Mouse (Mus musculus) embryonic facial prominence, embryonic 14.5 days (tissue): Measurements from ENCODE around the gene Urad. TPM values are rescaled to one million over a fixed set of nuclear protein-coding genes. Genes with fewer than 3 reads are reported as not detected.

Experiments used
- ATAC-seq: fragments of 200-750 bp; cut with Nextera tagmentation; 2 replicates; pipeline ENCODE4 v1.8.0; 2017; ENCODE audit warnings: low read depth, moderate number of reproducible peaks, moderate TSS enrichment
- DNase-seq: peaks from one replicate; pipeline ENCODE4 v3.0.0-alpha.2; 2015; ENCODE audit warnings: low spot score
- H3K27ac ChIP-seq: fragments of 300-500 bp; sonication (generic); replicated peaks from 2 replicates; pipeline ENCODE4 v1.5.1; 2014; ENCODE audit warnings: low read depth, mild to moderate bottlenecking, low read length, moderate library complexity
- H3K27me3 ChIP-seq: fragments of 300-500 bp; sonication (generic); replicated peaks from 2 replicates; pipeline ENCODE4 v1.6.1; 2014; ENCODE audit warnings: low read length; ENCODE audit not compliant: control insufficient read depth, insufficient read depth
- H3K36me3 ChIP-seq: fragments of 300-500 bp; sonication (generic); 2 replicates; pipeline ENCODE4 v1.6.1; 2014; ENCODE audit warnings: low read length, mixed read lengths; ENCODE audit not compliant: control insufficient read depth, insufficient read depth
- H3K4me1 ChIP-seq: fragments of 300-500 bp; sonication (generic); 2 replicates; pipeline ENCODE4 v1.6.1; 2014; ENCODE audit warnings: antibody characterized with exemption, low read length; ENCODE audit not compliant: control insufficient read depth, insufficient read depth
- H3K4me2 ChIP-seq: fragments of 300-500 bp; sonication (generic); 2 replicates; pipeline ENCODE4 v1.6.1; 2014; ENCODE audit warnings: low read depth, mild to moderate bottlenecking, low read length, moderate library complexity, mixed read lengths
- H3K4me3 ChIP-seq: fragments of 300-500 bp; sonication (generic); 2 replicates; pipeline ENCODE4 v1.5.1; 2014; ENCODE audit warnings: low read depth, mild to moderate bottlenecking, low read length
- H3K9ac ChIP-seq: fragments of 300-500 bp; sonication (generic); 2 replicates; pipeline ENCODE4 v1.6.1; 2014; ENCODE audit warnings: low read depth, mild to moderate bottlenecking, low read length, moderate library complexity, mixed read lengths
- H3K9me3 ChIP-seq: fragments of 300-500 bp; sonication (generic); 2 replicates; pipeline ENCODE4 v1.6.1; 2016; ENCODE audit warnings: low read length; ENCODE audit not compliant: control insufficient read depth
- WGBS: fragments of 180-500 bp; shearing (Covaris S2); extraction: QIAGEN DNeasy Blood & Tissue Kit; methylation state at CpG from one replicate; pipeline ENCODE4 v1.1.7; 2014; 5-methylcytosine and 5-hydroxymethylcytosine counted together
- polyA plus RNA-seq: library from polyadenylated mRNA; unstranded; fragments of >200 nt; fragmentation: Nextera tagmentation; extraction: Ambion mirVana; gene quantifications from 2 replicates; pipeline ENCODE4 v1.2.1, GENCODE M21; 2014

Urad gene
- polyA plus RNA-seq, 1 experiment from 2014 or later, result not detected

GRCm38 (mm10) chr5:147305856-147306637 lies 16.2 kb downstream of the Urad start:
- DNase-seq (no peak), ATAC-seq (no peak)
- Histone ChIP-seq H3K27me3 (peaks cover 100% of the 10 kb centered on the region), H3K27ac (no peak overlapping the region), H3K4me3 (peak overlapping the region; percentile 18), H3K9ac (no peak overlapping the region), H3K4me1 (no peaks in the 10 kb centered on the region), H3K9me3 (no peaks in the 10 kb centered on the region), H3K4me2 (peak overlapping the region; percentile 12; the same call in 1 of the 2 replicates), H3K36me3 (no peaks in the 10 kb centered on the region)
- WGBS, result under 1% methylated on average over 23 of the region's 58 CpGs

DNA sequence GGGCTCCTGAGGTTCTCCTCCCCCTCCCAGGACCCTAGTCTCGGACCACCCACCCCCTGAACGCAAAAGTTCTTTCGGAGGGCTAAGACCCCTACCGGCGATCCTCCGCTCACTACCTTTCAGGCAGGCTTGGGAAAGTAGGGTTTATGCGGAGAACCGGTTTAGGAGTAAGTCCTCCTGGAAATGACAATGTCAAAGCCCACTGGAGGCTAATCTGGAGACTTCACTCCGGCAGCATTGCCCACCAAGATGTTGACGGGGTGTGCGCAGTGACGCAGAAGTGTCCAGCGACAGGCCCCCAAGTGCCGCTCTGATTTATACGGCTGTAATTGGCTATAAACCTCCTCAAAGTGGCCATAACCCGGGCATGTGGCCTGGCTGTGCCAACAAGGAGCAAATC lies 17.1 kb downstream of the Urad start:
- Histone ChIP-seq H3K27ac (no peak overlapping the region), H3K9ac (no peak overlapping the region), H3K36me3 (no peaks in the 10 kb centered on the region), H3K9me3 (no peaks in the 10 kb centered on the region), H3K4me2 (no peak overlapping the region), H3K4me1 (no peaks in the 10 kb centered on the region), H3K27me3 (peaks cover 100% of the 10 kb centered on the region), H3K4me3 (0 out of 2 replicates have a peak overlapping the region, but pooled peaks have one; percentile 3)
- WGBS, result under 1% methylated on average over 16 of the region's 16 CpGs
- ATAC-seq, result no peak
- no peak for DNase-seq

- ATAC-seq (no peak), DNase-seq (no peak)
- H3K36me3 ChIP-seq, result no peaks in the 10 kb centered on the region
- H3K27me3 ChIP-seq, result peaks cover 100% of the 10 kb centered on the region
- H3K4me3 ChIP-seq, result 0 out of 2 replicates have a peak overlapping the region, but pooled peaks have one; percentile 3
- no peak overlapping the region for H3K9ac ChIP-seq
- no peaks in the 10 kb centered on the region for H3K9me3 ChIP-seq
- H3K27ac ChIP-seq, result no peak overlapping the region
- H3K4me2 ChIP-seq, result no peak overlapping the region
- WGBS, result under 1% methylated on average over 44 of the region's 54 CpGs
- H3K4me1 ChIP-seq, result peaks cover 2% of the 10 kb centered on the region; the same call in 1 of the 2 replicates
These were observed 17.7 kb downstream of the Urad start for GRCm38 (mm10) chr5:147304276-147305155.

GRCm38 (mm10) chr5:147302746-147303400 lies 19.4 kb downstream of the Urad start:
- H3K9ac ChIP-seq, result no peak overlapping the region
- H3K4me1 ChIP-seq, result peaks cover 5% of the 10 kb centered on the region; the same call in 1 of the 2 replicates
- H3K9me3 ChIP-seq, result no peaks in the 10 kb centered on the region
- no peak overlapping the region for H3K4me2 ChIP-seq
- DNase-seq (no peak), ATAC-seq (no peak)
- WGBS, result 5% methylated on average over 13 of the region's 13 CpGs
- H3K4me3 ChIP-seq, result no peak overlapping the region
- peaks cover 100% of the 10 kb centered on the region for H3K27me3 ChIP-seq
- no peak overlapping the region for H3K27ac ChIP-seq
- no peaks in the 10 kb centered on the region for H3K36me3 ChIP-seq

DNA sequence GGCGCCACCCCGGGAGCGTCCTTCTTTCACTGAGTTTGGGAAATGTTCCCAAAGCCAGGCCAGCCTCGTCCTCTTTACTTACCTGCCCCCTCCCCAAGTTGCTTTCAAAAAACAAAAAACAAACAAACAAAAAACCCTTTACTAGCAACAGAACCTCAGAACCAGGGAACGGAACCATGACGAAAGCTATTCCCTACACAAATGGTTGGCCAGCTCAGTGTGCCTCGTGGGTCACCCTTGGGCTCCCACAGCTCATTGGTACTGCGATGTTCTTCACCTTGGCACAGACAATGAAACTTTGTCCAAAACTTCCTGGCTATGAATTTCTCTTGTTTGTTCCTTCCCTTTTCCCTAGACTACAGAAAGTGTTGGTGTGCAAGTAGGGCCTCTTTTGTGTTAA lies 20.1 kb downstream of the Urad start:
- Histone ChIP-seq H3K9me3 (no peaks in the 10 kb centered on the region), H3K4me3 (no peak overlapping the region), H3K4me1 (peaks cover 5% of the 10 kb centered on the region; the same call in 1 of the 2 replicates), H3K4me2 (no peak overlapping the region), H3K27ac (no peak overlapping the region), H3K27me3 (peaks cover 100% of the 10 kb centered on the region), H3K36me3 (no peaks in the 10 kb centered on the region), H3K9ac (no peak overlapping the region)
- DNase-seq (no peak), ATAC-seq (no peak)
- WGBS, result 2% methylated on average over 8 of the region's 8 CpGs

DNA sequence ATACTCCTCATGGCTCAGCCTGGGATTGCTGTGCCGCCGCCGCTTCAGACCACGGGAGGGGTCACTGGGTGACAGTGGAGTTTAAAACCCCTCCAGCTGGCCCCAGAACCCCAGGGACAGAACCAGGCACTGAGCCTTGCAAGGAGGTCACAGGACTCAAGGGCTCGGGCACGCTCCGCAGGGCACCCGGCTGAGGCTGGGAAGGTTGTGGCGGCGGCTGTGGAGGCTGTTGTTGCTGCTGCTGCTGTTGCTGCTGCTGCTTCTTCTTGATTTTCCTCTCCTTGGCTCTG lies 20.5 kb downstream of the Urad start:
- ATAC-seq, result no peak
- Histone ChIP-seq H3K4me1 (peaks cover 5% of the 10 kb centered on the region; the same call in 1 of the 2 replicates), H3K36me3 (no peaks in the 10 kb centered on the region), H3K4me3 (no peak overlapping the region), H3K4me2 (no peak overlapping the region), H3K9me3 (no peaks in the 10 kb centered on the region), H3K27me3 (peaks cover 100% of the 10 kb centered on the region), H3K27ac (no peak overlapping the region), H3K9ac (no peak overlapping the region)
- no peak for DNase-seq
- WGBS, result 2% methylated on average over 10 of the region's 10 CpGs

DNA sequence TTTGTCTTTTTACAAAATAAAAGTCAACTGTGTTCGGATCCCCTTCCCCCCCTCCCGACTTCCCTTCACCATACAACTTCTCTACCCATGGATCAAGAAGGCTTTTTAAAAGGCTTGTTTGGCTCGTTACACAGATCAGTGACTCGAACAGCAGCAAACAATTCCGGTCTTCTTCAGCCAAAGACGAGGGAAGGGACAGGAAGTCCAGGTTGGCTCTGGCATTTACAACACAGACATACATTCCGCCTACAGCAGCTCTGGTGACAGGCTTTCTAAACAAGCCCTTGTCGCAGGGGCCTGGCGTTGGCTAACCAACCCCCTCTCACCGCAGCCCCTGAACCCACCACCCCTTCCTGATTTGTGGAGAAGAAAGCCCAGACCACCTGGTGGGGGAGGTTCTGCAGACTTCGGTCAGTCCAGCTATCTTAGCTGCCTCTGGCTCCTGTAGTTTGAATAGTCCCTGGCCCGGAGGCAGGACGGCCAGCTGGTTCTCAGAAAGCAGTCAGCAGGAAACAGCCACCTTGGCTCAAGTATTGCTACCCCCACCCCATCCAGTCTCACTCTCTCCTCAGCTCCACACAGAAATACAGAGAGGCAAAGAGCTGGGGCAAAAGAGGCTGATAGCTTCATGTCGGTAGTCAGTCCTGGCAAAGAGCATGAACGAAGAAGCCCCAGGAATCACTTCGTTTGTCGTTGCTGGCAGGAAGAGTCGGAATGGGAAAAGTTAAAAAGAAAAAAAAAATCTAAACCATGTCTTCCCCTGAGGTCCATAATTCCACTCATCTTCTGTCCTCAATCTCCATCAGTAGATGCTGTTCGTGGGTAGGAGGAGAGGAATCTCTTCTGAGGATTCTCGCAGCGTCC lies 21.1 kb downstream of the Urad start:
- H3K9me3 ChIP-seq, result no peaks in the 10 kb centered on the region
- ATAC-seq (no peak), DNase-seq (no peak)
- H3K9ac ChIP-seq, result no peak overlapping the region
- 1% methylated on average over 21 of the region's 21 CpGs for WGBS
- H3K27me3 ChIP-seq, result peaks cover 100% of the 10 kb centered on the region
- peaks cover 5% of the 10 kb centered on the region; the same call in 1 of the 2 replicates for H3K4me1 ChIP-seq
- H3K4me2 ChIP-seq, result no peak overlapping the region
- no peak overlapping the region for H3K27ac ChIP-seq
- H3K36me3 ChIP-seq, result no peaks in the 10 kb centered on the region
- H3K4me3 ChIP-seq, result no peak overlapping the region

GRCm38 (mm10) chr5:147300001-147300363 lies 22.3 kb downstream of the Urad start:
- DNase-seq (no peak), ATAC-seq (no peak)
- 0% methylated on average over 4 of the region's 4 CpGs for WGBS
- H3K9ac ChIP-seq, result no peak overlapping the region
- no peaks in the 10 kb centered on the region for H3K9me3 ChIP-seq
- H3K4me1 ChIP-seq, result peaks cover 5% of the 10 kb centered on the region; the same call in 1 of the 2 replicates
- H3K4me3 ChIP-seq, result peak overlapping the region; percentile 25; the same call in 1 of the 2 replicates
- peaks cover 98% of the 10 kb centered on the region for H3K27me3 ChIP-seq
- H3K36me3 ChIP-seq, result no peaks in the 10 kb centered on the region
- no peak overlapping the region for H3K27ac ChIP-seq
- peak overlapping the region; percentile 36; the same call in 1 of the 2 replicates for H3K4me2 ChIP-seq
